Comparison of ENCODE assay signal across 27 mouse cellular contexts in the genomic region with DNA sequence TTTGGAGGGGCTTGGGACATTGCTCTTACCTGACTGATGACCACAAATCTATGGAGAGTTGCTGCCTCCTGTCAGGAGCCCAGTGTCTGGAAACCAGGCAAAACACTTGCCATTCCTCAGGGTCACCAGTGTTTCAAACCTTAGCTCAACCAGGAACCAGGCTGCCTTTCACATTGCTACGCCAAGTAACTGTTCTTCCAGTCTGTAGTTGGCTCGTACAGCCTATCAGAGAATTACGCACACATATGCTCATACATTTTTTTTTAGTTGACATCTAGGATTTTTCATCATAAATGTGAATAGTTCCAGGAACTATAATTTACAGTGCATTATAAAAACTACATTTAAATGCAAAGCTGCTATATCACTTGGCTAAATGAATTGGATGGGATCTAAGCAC.
"Had no signal": no experiment of that assay in that cellular context is flagged by ENCODE, and none has a peak within 500 bp of the region (broad histone marks: within the 10 kb centered on the region; RNA-seq: fewer than 3 reads in every experiment).

No protein-coding gene starts in this region.

- H3K4me2 ChIP-seq: heart, embryonic 11.5 days; heart, embryonic 13.5 days; heart, embryonic 15.5 days; hindbrain, embryonic 13.5 days; hindbrain, embryonic 15.5 days; kidney, embryonic 15.5 days; limb, embryonic 13.5 days; limb, embryonic 15.5 days; liver, embryonic 12.5 days had no signal

- H3K4me1 ChIP-seq: heart, embryonic 13.5 days; heart, embryonic 15.5 days; hindbrain, embryonic 15.5 days; kidney, embryonic 15.5 days; limb, embryonic 15.5 days; liver, embryonic 12.5 days had no signal

- H3K27me3 ChIP-seq: heart, embryonic 13.5 days; heart, embryonic 15.5 days; hindbrain, embryonic 13.5 days; hindbrain, embryonic 15.5 days; kidney, embryonic 15.5 days; limb, embryonic 13.5 days; limb, embryonic 15.5 days; liver, embryonic 12.5 days had no signal

- ATAC-seq: hindbrain, postnatal 0 days; intestine, embryonic 16.5 days; liver, embryonic 12.5 days had no signal

- H3K36me3 ChIP-seq: heart, embryonic 13.5 days; heart, embryonic 15.5 days; hindbrain, embryonic 13.5 days; hindbrain, embryonic 15.5 days; kidney, embryonic 15.5 days; limb, embryonic 13.5 days; limb, embryonic 15.5 days; liver, embryonic 12.5 days had no signal

- H3K9ac ChIP-seq: heart, embryonic 13.5 days; heart, embryonic 15.5 days; hindbrain, embryonic 13.5 days; hindbrain, embryonic 15.5 days; kidney, embryonic 15.5 days; limb, embryonic 13.5 days; limb, embryonic 15.5 days; liver, embryonic 12.5 days; liver, embryonic 14.5 days had no signal

- H3K4me3 ChIP-seq: heart, adult 2 months; heart, embryonic 13.5 days; heart, embryonic 15.5 days; hindbrain, embryonic 13.5 days; hindbrain, embryonic 15.5 days; kidney, embryonic 15.5 days; limb, embryonic 13.5 days; limb, embryonic 15.5 days; liver, embryonic 12.5 days had no signal

- H3K27ac ChIP-seq: heart, adult 2 months; heart, embryonic 13.5 days; heart, embryonic 15.5 days; hindbrain, embryonic 13.5 days; hindbrain, embryonic 15.5 days; hindbrain, postnatal 0 days; kidney, embryonic 15.5 days; kidney, postnatal 0 days; limb, embryonic 13.5 days; limb, embryonic 15.5 days; liver, embryonic 12.5 days; liver, embryonic 14.5 days had no signal

- DNase-seq: gastrocnemius, postnatal 14 days; gastrocnemius, postnatal 36 days; heart, adult 11 months; heart, adult 2 months; heart, postnatal 14 days; heart, postnatal 36 days; kidney, adult 11 months; kidney, adult 2 months; kidney, adult 9 months; kidney, postnatal 14 days; kidney, postnatal 36 days; layer of hippocampus, adult 9-11 months; layer of hippocampus, postnatal 36 days; left cerebral cortex, postnatal 4 days had no signal

- H3K9me3 ChIP-seq: heart, embryonic 13.5 days; heart, embryonic 15.5 days; hindbrain, embryonic 13.5 days; hindbrain, embryonic 15.5 days; kidney, embryonic 15.5 days; limb, embryonic 13.5 days; limb, embryonic 15.5 days; liver, embryonic 12.5 days had no signal
